ENCODE assay signal across 8 mouse cellular contexts in genomic region chr11:77630257-77630670, GRCm38 (mm10). TPM values are rescaled to one million over a fixed set of nuclear protein-coding genes. Genes with fewer than 3 reads are reported as not detected.
A peak's percentile ranks its signal among the peaks of the same experiment; 100 is the strongest.
DNase-seq lines count a peak whose midpoint lies in the region; ATAC-seq lines count a peak whose summit lies in the region.

No protein-coding gene starts in this region.

- peak overlapping the region; percentile 11; the same call in 1 of the 2 replicates for H3K4me3 ChIP-seq in forebrain, embryonic 13.5 days
- H3K4me3 ChIP-seq in neural tube, embryonic 15.5 days (replicated peaks): peak overlapping the region; percentile 32

- DNase-seq in ES-CJ7 (ENCODE audit: low read depth, low spot score): peak; percentile 86
- DNase-seq in c-Kit-positive CD71-positive TER-119-positive erythroid progenitor cells, embryonic 14.5 days (ENCODE audit: low spot score): peak; percentile 78
- peak; percentile 87 to 92 for DNase-seq in heart, postnatal 10 days
- DNase-seq in layer of hippocampus, adult 11-12 months (ENCODE audit: low spot score): peak; percentile 84
- peak; percentile 78 to 82 for DNase-seq in lung, adult 18-20 months
- DNase-seq in testis, postnatal 14 days (ENCODE audit: low spot score): peak; percentile 69

- intact Hi-C loops in heart, postnatal 10 days (cut with DNase I): loop anchor here (1.0 to 5.0 kb wide), 2 partner anchors 139 to 528 kb away; no protein-coding TSS in a partner anchor

- no peaks in the 10 kb centered on the region for H3K9me3 ChIP-seq in forebrain, embryonic 13.5 days (replicated peaks)
- H3K9me3 ChIP-seq in neural tube, embryonic 15.5 days (replicated peaks): no peaks in the 10 kb centered on the region

- 17% methylated on average over 8 of the region's 8 CpGs for WGBS in forebrain, embryonic 13.5 days
- WGBS in neural tube, embryonic 15.5 days: 14% methylated on average over 8 of the region's 8 CpGs

- H3K36me3 ChIP-seq in forebrain, embryonic 13.5 days (ENCODE audit: poor library complexity, severe bottlenecking): no peaks in the 10 kb centered on the region
- no peaks in the 10 kb centered on the region for H3K36me3 ChIP-seq in neural tube, embryonic 15.5 days

- peak overlapping the region; percentile 1; the same call in 1 of the 2 replicates for H3K9ac ChIP-seq in forebrain, embryonic 13.5 days
- H3K9ac ChIP-seq in neural tube, embryonic 15.5 days (replicated peaks): no peak overlapping the region

- no peaks in the 10 kb centered on the region for H3K27me3 ChIP-seq in forebrain, embryonic 13.5 days
- no peaks in the 10 kb centered on the region for H3K27me3 ChIP-seq in neural tube, embryonic 15.5 days (replicated peaks)

- H3K27ac ChIP-seq in forebrain, embryonic 13.5 days: no peak overlapping the region
- H3K27ac ChIP-seq in neural tube, embryonic 15.5 days (replicated peaks): peak overlapping the region; percentile 56

- H3K4me2 ChIP-seq in forebrain, embryonic 13.5 days: peak overlapping the region; percentile 46
- peak overlapping the region; percentile 60 for H3K4me2 ChIP-seq in neural tube, embryonic 15.5 days

- H3K4me1 ChIP-seq in forebrain, embryonic 13.5 days: peaks cover 24% of the 10 kb centered on the region
- H3K4me1 ChIP-seq in neural tube, embryonic 15.5 days: peaks cover 12% of the 10 kb centered on the region

- ATAC-seq in forebrain, embryonic 13.5 days: peak; percentile 69
- peak; percentile 73; the same call in 1 of the 2 replicates for ATAC-seq in neural tube, embryonic 15.5 days (ENCODE audit: low FRiP score)

RNA-seq across cellular contexts. Expression of gene Taok1, which starts 22.6 kb away (rescaled TPM):
- polyA plus RNA-seq in forebrain, embryonic 13.5 days (2015; fragmentation: Nextera tagmentation; extraction: Ambion mirVana): 25.8 and 28.5 TPM in 2 replicates
- 10 to 100 TPM; 64.3 to 67.1 TPM for total RNA-seq in heart, postnatal 10 days (2021)
- 17.3 and 18.7 TPM in 2 replicates for polyA plus RNA-seq in neural tube, embryonic 15.5 days (2015; fragmentation: Nextera tagmentation; extraction: Ambion mirVana)

RNA-seq across cellular contexts. Expression of gene Nufip2, which starts 55.7 kb away (rescaled TPM):
- polyA plus RNA-seq in forebrain, embryonic 13.5 days (2015; fragmentation: Nextera tagmentation; extraction: Ambion mirVana): 4.3 and 5.0 TPM in 2 replicates
- 10 to 100 TPM; 60.1 to 63.1 TPM for total RNA-seq in heart, postnatal 10 days (2021)
- 3.4 and 4.8 TPM in 2 replicates for polyA plus RNA-seq in neural tube, embryonic 15.5 days (2015; fragmentation: Nextera tagmentation; extraction: Ambion mirVana)
